Mouse (Mus musculus): ENCODE results near the gene Enam. TPM values are rescaled to one million over a fixed set of nuclear protein-coding genes. Genes with fewer than 3 reads are reported as not detected.
A peak's percentile ranks its signal among the peaks of the same experiment; 100 is the strongest.
"Not testable (repeated sequence)": the region's sequence is repeated elsewhere in the genome, so short reads cannot be mapped to it uniquely, and the experiment has no call there.

The Enam gene
- polyA plus RNA-seq, 1 experiment = not detected

DNA sequence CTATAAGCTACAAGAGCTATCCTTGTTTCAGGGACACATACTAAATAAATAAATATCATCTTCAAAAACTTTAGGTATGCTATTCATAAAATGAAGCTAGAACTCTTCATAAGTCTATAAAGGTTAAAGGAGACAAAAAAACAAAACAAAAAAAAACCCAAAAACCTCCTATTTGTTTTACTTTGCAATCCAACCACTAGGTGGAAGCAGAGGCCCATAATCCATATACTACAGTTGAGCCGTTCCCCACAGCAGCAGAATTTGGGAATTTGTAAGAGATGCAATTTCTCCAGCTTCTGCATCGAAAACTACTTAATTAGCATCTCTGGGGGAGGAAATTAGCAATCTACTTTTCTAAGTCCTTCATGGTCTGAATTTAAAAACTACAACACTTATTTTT lies 31.5 kb downstream of the Enam start:
- TF ChIP-seq POLR2A (IDR thresholded peaks at IDR 0.05; ENCODE audit: insufficient read depth, low read depth, low read length) = no peak
- no peak for TF ChIP-seq CTCF (IDR thresholded peaks at IDR 0.05; ENCODE audit: insufficient read depth, low read depth, low read length)
- no peaks in the 10 kb centered on the region for H3K4me1 ChIP-seq (ENCODE audit: control insufficient read depth, insufficient read depth, low read length)
- no peak overlapping the region for H3K4me3 ChIP-seq (ENCODE audit: insufficient read depth, low read depth, low read length)
- no peak overlapping the region for H3K27ac ChIP-seq (ENCODE audit: insufficient read depth, low read depth, low read length)
- WGBS = 2% methylated on average over 2 of the region's 2 CpGs

GRCm38 (mm10) chr5:88527657-88528056 lies 39.9 kb downstream of the Enam start, which contains the start of gene Jchain:
Gene Jchain (minus strand): TSS chr5:88527891.
- TF ChIP-seq CTCF (IDR thresholded peaks at IDR 0.05; ENCODE audit: insufficient read depth, low read depth, low read length) (no peak), POLR2A (IDR thresholded peaks at IDR 0.05; ENCODE audit: insufficient read depth, low read depth, low read length) (no peak)
- 93% methylated on average over 3 of the region's 3 CpGs for WGBS
- Histone ChIP-seq H3K4me1 (ENCODE audit: control insufficient read depth, insufficient read depth, low read length) (no peaks in the 10 kb centered on the region), H3K27ac (ENCODE audit: insufficient read depth, low read depth, low read length) (no peak within 1 kb of the TSS), H3K4me3 (ENCODE audit: insufficient read depth, low read depth, low read length) (no peak within 1 kb of the TSS)

- 33% methylated on average over 1 of the region's 1 CpGs for WGBS
- Histone ChIP-seq H3K27ac (ENCODE audit: insufficient read depth, low read depth, low read length) (no peak overlapping the region), H3K4me3 (ENCODE audit: insufficient read depth, low read depth, low read length) (no peak overlapping the region), H3K4me1 (ENCODE audit: control insufficient read depth, insufficient read depth, low read length) (no peaks in the 10 kb centered on the region)
- TF ChIP-seq POLR2A (IDR thresholded peaks at IDR 0.05; ENCODE audit: insufficient read depth, low read depth, low read length) (no peak), CTCF (IDR thresholded peaks at IDR 0.05; ENCODE audit: insufficient read depth, low read depth, low read length) (no peak)
These were observed 43.1 kb downstream of the Enam start for GRCm38 (mm10) chr5:88530908-88531307.

DNA sequence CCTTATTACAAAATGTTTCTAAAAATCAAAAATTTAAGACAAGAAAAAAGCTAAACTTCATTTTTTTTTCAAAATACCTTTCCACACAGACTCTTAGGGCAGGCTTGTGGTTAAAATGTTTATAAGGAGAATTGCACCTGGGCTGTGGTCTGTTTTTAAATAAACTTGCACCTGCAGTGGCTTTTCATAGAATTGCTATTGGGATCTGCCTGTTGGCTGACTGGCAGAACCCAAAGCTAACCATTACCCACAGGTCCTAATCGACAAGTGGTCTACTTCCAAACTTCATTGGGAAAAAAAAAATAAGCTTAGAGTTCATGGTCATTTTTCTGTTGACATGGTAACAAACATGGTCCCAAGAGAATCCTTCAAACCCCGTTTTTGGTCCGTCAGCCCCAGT lies 46.9 kb downstream of the Enam start:
- Histone ChIP-seq H3K27ac (ENCODE audit: insufficient read depth, low read depth, low read length) (no peak overlapping the region), H3K4me1 (ENCODE audit: control insufficient read depth, insufficient read depth, low read length) (no peaks in the 10 kb centered on the region), H3K4me3 (ENCODE audit: insufficient read depth, low read depth, low read length) (no peak overlapping the region)
- 73% methylated on average over 3 of the region's 3 CpGs for WGBS
- no peak for TF ChIP-seq CTCF (IDR thresholded peaks at IDR 0.05; ENCODE audit: insufficient read depth, low read depth, low read length)
- no peak for TF ChIP-seq POLR2A (IDR thresholded peaks at IDR 0.05; ENCODE audit: insufficient read depth, low read depth, low read length)

DNA sequence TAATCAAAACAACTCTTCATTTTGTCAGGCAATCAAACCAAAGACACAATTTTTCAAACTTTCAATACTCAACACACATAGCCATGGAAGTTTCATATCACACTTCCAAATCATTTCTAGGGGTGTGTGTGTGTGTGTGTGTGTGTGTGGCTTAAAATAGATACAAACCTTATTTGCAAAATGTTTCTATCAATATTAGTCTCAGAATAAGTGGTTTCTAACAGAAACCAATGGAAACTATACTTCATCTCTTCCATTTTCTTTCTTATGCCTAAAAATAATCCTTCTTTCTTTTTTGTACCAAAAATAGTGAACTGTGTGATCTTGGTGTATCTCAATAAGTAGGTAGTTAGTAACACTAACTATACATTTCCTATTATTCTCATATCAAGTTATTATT lies 53.1 kb downstream of the Enam start:
- no peak overlapping the region for H3K27ac ChIP-seq (ENCODE audit: insufficient read depth, low read depth, low read length)
- H3K4me3 ChIP-seq (ENCODE audit: insufficient read depth, low read depth, low read length) = no peak overlapping the region
- H3K4me1 ChIP-seq (ENCODE audit: control insufficient read depth, insufficient read depth, low read length) = no peaks in the 10 kb centered on the region
- no peak for TF ChIP-seq POLR2A (IDR thresholded peaks at IDR 0.05; ENCODE audit: insufficient read depth, low read depth, low read length)
- no peak for TF ChIP-seq CTCF (IDR thresholded peaks at IDR 0.05; ENCODE audit: insufficient read depth, low read depth, low read length)

DNA sequence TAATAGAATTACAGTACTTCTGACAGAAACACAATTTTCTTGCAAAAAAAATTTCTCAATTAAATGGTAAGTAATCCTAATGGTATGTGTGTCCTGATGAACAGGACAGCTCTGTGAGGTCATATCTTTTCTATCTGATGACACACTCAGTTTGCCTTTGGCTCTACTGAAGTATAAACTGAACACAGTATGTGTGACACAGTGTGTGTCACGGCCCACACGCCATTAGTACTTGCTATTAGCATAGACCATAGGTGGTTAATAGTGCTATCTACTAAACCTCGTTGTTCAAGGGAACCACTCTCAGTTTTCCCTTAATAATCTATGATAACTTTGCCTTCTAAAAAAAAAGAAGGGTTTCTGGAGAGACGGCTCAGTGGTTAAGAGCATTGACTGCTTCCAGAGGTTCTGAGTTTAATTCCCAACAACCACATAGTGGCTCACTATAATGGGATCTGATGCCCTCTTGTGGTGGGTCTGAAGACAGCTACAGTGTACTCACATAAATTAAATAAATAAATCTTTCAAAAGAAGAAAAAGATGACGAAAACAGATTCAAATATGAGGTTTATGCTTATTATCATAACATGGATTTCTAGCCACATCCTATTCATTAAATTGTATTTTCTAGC lies 55.0 kb downstream of the Enam start:
- Histone ChIP-seq H3K27ac (ENCODE audit: insufficient read depth, low read depth, low read length) (no peak overlapping the region), H3K4me1 (ENCODE audit: control insufficient read depth, insufficient read depth, low read length) (no peaks in the 10 kb centered on the region), H3K4me3 (ENCODE audit: insufficient read depth, low read depth, low read length) (no peak overlapping the region)
- TF ChIP-seq POLR2A (IDR thresholded peaks at IDR 0.05; ENCODE audit: insufficient read depth, low read depth, low read length) = no peak
- no peak for TF ChIP-seq CTCF (IDR thresholded peaks at IDR 0.05; ENCODE audit: insufficient read depth, low read depth, low read length)
- 52% methylated on average over 5 of the region's 5 CpGs for WGBS

GRCm38 (mm10) chr5:88544411-88544810 lies 56.6 kb downstream of the Enam start:
- WGBS = 85% methylated on average over 1 of the region's 1 CpGs
- H3K4me1 ChIP-seq (ENCODE audit: control insufficient read depth, insufficient read depth, low read length) = not testable (repeated sequence)

GRCm38 (mm10) chr5:88545536-88545935 lies 57.8 kb downstream of the Enam start:
- no peaks in the 10 kb centered on the region for H3K4me1 ChIP-seq (ENCODE audit: control insufficient read depth, insufficient read depth, low read length)
- H3K27ac ChIP-seq (ENCODE audit: insufficient read depth, low read depth, low read length) = no peak overlapping the region
- TF ChIP-seq POLR2A (IDR thresholded peaks at IDR 0.05; ENCODE audit: insufficient read depth, low read depth, low read length) (no peak), CTCF (IDR thresholded peaks at IDR 0.05; ENCODE audit: insufficient read depth, low read depth, low read length) (no peak)
- WGBS = 89% methylated on average over 7 of the region's 7 CpGs
- H3K4me3 ChIP-seq (ENCODE audit: insufficient read depth, low read depth, low read length) = no peak overlapping the region

More at GRCm38 (mm10) chr5:88544411-88544810, 56.6 kb downstream of the Enam start:
- H3K27ac ChIP-seq (ENCODE audit: insufficient read depth, low read depth, low read length); H3K4me3 ChIP-seq (ENCODE audit: insufficient read depth, low read depth, low read length): not testable (repeated sequence)

DNA sequence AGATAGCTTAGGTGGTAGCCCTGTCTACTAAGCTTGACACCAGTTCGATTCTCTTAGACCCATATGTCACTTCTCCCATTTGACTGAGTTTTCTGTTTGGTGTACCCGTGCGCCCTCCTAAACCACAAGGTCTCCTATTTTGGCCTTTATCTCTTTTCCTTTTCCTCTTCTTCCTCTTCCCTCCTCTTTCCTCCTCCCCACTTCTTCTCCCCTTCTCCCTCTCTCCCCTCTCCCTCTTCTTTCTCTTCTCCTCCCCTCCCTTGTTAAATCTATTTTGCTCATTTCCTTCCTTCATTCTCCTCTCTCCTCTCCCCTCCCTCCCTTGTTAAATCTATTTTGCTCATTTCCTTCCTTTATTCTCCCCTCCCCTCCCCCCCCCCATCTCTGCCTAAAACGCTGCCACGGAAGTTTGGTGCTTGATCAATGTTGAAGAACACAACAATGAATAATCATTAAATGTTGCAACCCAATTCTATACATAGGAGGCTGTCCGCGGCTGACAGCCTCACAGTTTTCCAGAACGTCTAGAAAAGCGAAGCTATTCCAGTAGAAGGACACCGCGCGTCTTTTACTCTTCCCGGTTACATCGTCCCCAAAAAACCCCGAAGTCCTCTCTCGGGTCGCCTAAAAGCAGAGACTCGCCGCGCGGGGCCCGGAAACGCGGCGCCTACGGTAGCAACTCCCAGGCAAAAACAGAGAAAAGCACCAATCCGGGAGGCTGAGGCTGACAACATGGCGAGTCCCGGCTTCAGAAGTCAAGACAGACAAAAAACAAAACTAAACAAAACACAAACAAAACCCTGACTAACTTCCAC lies 65.7 kb downstream of the Enam start:
- Histone ChIP-seq H3K27ac (ENCODE audit: insufficient read depth, low read depth, low read length) (peak overlapping the region; percentile 85), H3K4me1 (ENCODE audit: control insufficient read depth, insufficient read depth, low read length) (peaks cover 8% of the 10 kb centered on the region), H3K4me3 (ENCODE audit: insufficient read depth, low read depth, low read length) (peak overlapping the region; percentile 78)
- WGBS = 7% methylated on average over 29 of the region's 29 CpGs
- TF ChIP-seq CTCF (IDR thresholded peaks at IDR 0.05; ENCODE audit: insufficient read depth, low read depth, low read length) (no peak), POLR2A (IDR thresholded peaks at IDR 0.05; ENCODE audit: insufficient read depth, low read depth, low read length) (no peak)
